Mouse (Mus musculus): ENCODE measurements around the gene Emilin1. TPM values are rescaled to one million over a fixed set of nuclear protein-coding genes. Genes with fewer than 3 reads are reported as not detected.

The Emilin1 gene
- polyA plus RNA-seq, 1 experiment from 2014 or later, result 108 TPM

Other genes with a start within 250 kb of the Emilin1 start
- 268 and 290 TPM in 2 replicates for gene Cenpa, start 246.6 kb upstream of the Emilin1 start, polyA plus RNA-seq (2014; fragmentation: Nextera tagmentation; extraction: Ambion mirVana)
- gene Dpysl5, start 201.8 kb upstream of the Emilin1 start, polyA plus RNA-seq (2014; fragmentation: Nextera tagmentation; extraction: Ambion mirVana), result 1.6 and 3.3 TPM in 2 replicates
- gene Mapre3, start 98.8 kb upstream of the Emilin1 start, polyA plus RNA-seq (2014; fragmentation: Nextera tagmentation; extraction: Ambion mirVana), result 14.4 and 18.4 TPM in 2 replicates
- gene Tmem214, start 45.4 kb upstream of the Emilin1 start, polyA plus RNA-seq (2014; fragmentation: Nextera tagmentation; extraction: Ambion mirVana), result 43.7 and 48.6 TPM in 2 replicates
- gene Agbl5, start 24.7 kb upstream of the Emilin1 start, polyA plus RNA-seq (2014; fragmentation: Nextera tagmentation; extraction: Ambion mirVana), result 10.5 and 10.8 TPM in 2 replicates
- gene Ost4, start 5.6 kb upstream of the Emilin1 start, polyA plus RNA-seq (2014; fragmentation: Nextera tagmentation; extraction: Ambion mirVana), result 437 and 480 TPM in 2 replicates
- gene Khk, start 8.0 kb downstream of the Emilin1 start, polyA plus RNA-seq (2014; fragmentation: Nextera tagmentation; extraction: Ambion mirVana), result 9.7 and 12.1 TPM in 2 replicates
- 2.0 and 3.8 TPM in 2 replicates for gene Cgref1, start 32.2 kb downstream of the Emilin1 start, polyA plus RNA-seq (2014; fragmentation: Nextera tagmentation; extraction: Ambion mirVana)
- 49.7 and 59.5 TPM in 2 replicates for gene Preb, start 47.0 kb downstream of the Emilin1 start, polyA plus RNA-seq (2014; fragmentation: Nextera tagmentation; extraction: Ambion mirVana)
- 0.07 and 0.15 TPM in 2 replicates for gene Tcf23, start 55.3 kb downstream of the Emilin1 start, polyA plus RNA-seq (2014; fragmentation: Nextera tagmentation; extraction: Ambion mirVana)
- 142 and 156 TPM in 2 replicates for gene Atraid, start 134.9 kb downstream of the Emilin1 start, polyA plus RNA-seq (2014; fragmentation: Nextera tagmentation; extraction: Ambion mirVana)
- gene Slc5a6, start 135.5 kb downstream of the Emilin1 start, polyA plus RNA-seq (2014; fragmentation: Nextera tagmentation; extraction: Ambion mirVana), result 6.5 and 7.2 TPM in 2 replicates
- gene Cad, start 141.4 kb downstream of the Emilin1 start, polyA plus RNA-seq (2014; fragmentation: Nextera tagmentation; extraction: Ambion mirVana), result 13.3 and 14.3 TPM in 2 replicates
- not detected in 2 replicates for gene Dnajc5g, start 192.9 kb downstream of the Emilin1 start, polyA plus RNA-seq (2014; fragmentation: Nextera tagmentation; extraction: Ambion mirVana)
- gene Slc30a3, start 194.8 kb downstream of the Emilin1 start, polyA plus RNA-seq (2014; fragmentation: Nextera tagmentation; extraction: Ambion mirVana), result 0.26 and 0.43 TPM in 2 replicates
- 7.0 and 9.3 TPM in 2 replicates for gene Trim54, start 203.3 kb downstream of the Emilin1 start, polyA plus RNA-seq (2014; fragmentation: Nextera tagmentation; extraction: Ambion mirVana)
- not detected in 2 replicates for gene Ucn, start 225.4 kb downstream of the Emilin1 start, polyA plus RNA-seq (2014; fragmentation: Nextera tagmentation; extraction: Ambion mirVana)
- gene Mpv17, start 240.8 kb downstream of the Emilin1 start, polyA plus RNA-seq (2014; fragmentation: Nextera tagmentation; extraction: Ambion mirVana), result 98.9 and 111 TPM in 2 replicates